Mouse (Mus musculus): Measurements from ENCODE around the gene Tmem178b.

Gene Tmem178b

DNA sequence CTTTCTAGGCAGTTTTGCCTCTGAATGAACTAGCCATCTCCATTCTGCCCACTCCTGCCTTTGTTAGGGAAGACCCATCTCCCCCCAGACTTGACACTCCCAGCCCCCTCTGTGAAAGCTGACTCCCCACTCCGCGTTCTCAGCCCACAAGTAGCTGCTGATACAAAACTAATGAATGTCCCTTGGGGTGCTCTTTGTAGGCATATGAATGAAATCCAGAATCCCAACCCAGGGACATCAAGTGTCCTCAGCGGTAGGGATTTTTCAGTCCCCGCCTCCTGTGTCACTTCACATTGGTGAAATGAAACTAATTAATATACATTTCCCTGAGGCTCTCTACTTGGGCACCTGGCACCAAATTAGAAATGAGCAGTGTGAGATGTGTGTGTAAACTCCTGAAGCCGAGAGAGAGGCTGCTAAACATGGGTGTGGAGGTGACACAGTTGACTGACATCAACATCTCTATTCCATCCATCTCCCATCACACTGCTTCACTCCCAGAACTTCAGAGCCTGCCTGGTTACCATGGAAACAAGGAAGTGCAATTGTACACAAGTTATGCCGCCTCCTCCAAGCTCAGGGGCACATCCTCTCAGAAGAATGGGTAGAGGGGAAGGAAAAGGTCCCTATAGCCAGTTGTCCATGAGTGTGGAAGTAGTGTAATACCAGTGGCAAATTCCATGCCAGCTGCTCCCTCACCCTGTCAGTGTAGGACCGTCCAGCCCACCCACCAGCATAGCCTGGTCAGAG is 142.8 kb downstream of the Tmem178b start:
- DNase-seq (ENCODE audit: low read depth, low spot score): no peak

DNA sequence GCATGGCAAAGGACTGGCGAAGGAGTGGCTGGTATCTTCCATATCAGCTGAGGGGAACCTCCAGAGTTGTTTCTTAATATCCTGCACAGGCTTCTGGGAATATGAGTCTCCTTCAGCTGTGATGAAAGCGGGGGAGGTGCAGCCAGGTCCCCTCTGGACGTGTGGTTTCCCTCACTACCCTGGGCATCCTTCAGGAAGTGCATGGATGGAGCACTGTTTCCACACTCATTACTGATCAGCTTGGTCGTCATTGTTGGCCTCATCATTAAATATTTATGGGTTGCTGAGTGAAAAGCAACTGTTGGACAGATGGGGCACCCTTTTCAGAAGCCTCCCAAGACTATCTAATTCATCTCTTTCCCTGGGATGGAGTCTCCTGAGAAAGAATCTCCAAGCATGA is 146.3 kb downstream of the Tmem178b start:
- DNase-seq (ENCODE audit: low read depth, low spot score): no peak

DNA sequence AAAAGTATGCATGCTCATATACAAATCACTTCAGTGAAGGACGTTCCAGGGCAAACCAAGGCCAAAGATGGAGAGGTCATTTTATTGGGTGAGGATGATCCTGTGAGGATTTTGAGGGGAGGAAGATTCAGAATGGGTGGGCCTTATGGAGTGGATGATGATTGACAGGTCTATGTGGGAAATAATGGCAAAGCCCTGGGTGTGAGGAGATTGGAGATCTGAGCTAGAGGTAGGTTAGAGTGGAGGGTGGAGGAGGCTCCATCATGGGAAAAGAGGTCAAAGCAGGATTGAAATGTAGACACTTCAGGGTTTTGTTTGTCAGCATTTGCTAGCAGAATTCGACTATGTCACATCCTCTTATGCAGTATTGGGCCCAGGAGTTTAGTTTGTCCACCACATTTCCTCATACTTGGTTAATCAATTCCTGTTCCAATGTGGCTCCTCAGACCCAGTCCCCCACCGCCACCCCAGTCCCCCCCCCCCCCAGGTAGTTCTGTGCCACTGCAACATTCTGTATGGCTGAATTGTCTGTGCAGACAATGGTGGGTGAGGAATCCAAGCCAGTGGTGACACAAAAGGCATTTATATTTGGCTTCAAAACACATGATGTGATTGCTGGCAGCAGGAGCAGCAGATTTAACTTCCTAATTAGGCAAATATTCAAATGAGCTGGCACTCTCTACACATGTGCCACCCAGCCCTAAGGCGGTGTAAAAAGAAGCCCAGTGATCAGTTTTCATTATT is 150.7 kb downstream of the Tmem178b start:
- DNase-seq (ENCODE audit: low read depth, low spot score): no peak

DNA sequence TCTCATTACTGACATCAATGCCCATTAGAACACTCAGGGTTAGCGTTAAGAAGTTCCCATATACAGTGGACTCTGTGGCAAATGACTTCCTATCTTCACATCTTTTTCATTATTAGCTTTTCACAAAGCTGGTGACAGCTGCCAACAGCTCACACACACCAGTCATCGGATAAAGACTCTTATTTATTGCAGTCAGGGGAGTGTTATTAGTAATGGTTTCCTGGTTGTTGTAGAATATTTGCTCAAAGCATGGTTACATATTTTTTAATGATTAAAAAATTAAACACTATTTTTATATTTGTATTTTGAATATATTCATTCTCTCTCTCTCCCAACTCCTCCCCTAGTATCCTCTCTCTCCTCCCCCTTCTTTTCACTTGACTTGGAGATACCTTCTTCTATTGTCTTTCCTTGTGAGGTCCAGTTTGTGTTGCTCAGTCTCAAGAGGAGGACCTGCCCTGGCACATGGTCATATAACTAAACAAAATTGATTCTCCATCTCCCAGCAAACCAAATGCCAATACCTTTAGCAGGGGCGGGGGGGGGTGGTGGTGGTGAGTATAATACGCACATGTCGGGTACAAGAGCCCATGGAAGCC is 151.4 kb downstream of the Tmem178b start:
- DNase-seq (ENCODE audit: low read depth, low spot score): no peak

DNA sequence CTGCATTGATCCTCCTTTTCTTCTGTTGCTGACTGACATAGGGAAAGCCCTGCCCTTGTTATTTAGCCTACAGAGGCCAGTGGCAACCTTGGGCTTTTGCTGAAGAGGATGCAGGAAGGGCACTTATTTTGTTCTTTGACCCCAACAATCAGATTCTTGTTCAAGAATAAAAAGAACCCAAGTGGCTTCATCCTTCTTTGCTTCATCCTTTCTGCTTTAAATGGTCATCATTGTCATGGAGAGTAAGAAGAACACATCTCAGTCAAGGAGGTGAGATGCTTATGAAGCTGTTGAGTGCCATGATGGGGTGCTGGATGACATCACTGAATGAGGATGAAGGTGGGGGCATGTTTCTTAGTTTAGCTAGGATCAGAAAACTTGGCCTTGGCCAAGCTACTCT is 159.8 kb downstream of the Tmem178b start:
- DNase-seq (ENCODE audit: low read depth, low spot score): no peak

DNA sequence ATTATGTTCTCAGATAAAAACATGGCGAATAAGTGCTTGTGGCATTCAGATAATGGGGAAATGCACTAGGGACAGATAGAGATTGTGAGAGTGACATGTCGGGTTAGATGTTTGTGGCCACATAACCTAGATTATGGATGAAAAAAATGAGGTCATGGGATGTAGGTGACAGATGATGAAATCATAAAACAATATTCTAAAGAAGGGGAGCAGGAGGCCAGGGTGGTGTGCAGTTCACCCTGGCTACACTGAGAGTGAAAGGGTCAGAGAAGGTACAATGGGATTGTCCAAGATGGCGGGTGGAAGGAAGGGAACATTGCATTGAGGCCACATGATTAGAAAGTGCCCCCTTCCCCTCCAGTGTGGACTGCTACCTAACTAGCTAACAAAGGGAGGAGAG is 160.9 kb downstream of the Tmem178b start:
- DNase-seq (ENCODE audit: low read depth, low spot score): no peak

DNA sequence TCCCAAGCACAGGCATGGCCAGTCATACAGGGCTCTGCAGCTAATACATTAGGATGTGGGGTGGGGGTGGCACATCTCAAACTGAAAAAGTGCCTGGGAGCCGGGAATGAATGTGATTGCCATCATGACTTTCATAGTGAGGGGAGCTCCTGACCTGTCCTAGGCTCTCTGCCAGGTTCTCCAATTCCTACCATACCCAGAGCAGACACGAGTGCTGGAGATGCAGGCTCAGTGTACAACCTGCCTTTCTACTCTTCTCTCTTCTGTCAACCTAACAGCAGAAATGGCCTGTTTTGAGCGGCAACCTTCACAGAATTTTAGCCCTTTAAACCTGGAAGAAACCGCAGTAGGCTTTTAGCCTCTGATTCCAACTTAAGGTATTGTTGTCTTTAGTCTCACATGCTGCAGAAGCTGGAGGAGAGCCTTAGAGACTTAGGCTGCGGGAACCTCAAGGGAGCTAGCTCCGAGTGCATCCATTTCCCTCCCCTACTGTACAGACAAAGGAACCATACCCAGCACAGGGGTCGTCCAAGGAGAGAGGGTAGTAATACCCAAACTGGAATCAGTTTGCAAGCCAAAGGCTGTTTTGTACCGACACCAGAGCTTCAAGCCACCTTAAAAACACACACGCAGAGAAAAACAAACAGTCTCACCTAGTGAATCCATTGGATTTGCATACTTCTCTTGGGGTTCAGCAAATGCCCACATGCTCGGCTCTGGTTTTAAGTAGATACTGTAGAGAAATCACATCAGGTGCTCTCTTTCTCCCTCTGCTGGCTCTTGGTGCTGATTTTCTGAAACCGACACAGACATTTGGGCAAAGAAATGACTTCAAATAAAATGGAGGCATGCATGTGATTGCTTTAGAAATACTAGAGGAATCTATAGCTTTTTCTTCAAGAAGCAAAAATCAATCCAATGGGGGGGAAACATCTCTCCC is 176.2 kb downstream of the Tmem178b start:
- no peak for DNase-seq (ENCODE audit: low read depth, low spot score)

DNA sequence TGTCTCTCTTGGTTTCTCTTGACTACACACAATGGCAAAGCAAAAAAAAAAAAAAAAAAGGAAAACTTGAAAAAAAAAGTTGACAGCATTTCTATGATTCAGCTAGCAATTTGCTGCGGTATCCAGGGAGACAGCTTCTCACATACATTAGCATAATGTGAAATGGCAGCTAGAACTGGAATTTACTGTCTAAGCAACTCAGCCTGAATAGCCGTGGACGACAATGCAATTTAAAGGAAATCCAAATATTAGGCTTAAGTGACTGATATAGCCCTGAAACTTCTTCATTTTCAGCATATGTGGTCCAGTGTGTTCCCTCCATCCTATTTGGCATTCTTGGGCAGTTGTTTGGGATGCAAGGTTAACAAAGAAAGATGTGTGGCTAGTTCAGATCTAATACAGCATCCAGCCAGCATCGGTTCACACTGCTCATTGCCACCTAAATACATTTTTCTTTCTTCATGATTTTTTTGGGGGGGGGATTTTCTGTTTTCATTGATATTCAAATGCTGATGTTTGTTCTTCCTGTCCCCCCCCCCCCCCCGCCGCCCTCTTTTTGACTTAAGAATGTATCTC is 176.9 kb downstream of the Tmem178b start:
- DNase-seq (ENCODE audit: low read depth, low spot score): no peak

DNA sequence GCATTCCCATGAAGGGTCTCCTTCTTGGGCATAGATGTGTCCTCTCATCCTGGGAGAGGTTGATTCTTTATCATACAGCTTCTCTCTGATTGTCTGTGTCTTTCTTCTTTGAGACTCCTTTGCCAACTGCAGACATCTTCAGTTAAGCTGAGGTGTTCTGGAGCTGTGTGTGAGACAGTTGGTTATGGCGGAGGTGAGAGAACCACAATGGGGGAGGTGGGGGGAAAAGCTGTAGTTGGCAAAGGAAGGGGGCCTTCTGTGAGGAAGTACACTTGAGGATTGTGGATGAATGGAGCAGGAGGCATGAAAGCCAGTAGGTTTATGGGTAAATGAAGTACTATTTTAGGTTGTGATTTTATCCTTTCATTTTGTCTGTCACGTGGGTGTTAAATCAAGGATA is 178.6 kb downstream of the Tmem178b start:
- no peak for DNase-seq (ENCODE audit: low read depth, low spot score)

DNA sequence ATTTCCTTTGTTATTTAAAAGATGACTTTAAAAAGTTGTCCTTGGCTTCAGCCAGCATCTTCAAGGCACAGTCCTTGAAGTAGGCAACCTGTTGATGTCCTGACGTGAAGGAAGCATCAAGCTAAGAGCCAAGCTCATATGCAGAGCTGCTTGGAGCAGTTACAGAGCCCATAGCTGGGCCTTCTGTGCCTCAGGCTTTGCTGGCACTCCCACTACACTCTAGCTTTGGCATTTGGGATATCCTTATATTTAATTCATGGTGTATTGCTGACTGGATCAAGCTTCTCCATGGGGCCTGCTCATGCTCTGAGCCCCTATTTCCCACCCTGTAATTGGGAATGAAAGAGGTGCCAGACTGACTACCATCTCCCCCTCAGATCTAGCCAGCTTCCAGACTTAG is 179.5 kb downstream of the Tmem178b start:
- no peak for DNase-seq (ENCODE audit: low read depth, low spot score)

DNA sequence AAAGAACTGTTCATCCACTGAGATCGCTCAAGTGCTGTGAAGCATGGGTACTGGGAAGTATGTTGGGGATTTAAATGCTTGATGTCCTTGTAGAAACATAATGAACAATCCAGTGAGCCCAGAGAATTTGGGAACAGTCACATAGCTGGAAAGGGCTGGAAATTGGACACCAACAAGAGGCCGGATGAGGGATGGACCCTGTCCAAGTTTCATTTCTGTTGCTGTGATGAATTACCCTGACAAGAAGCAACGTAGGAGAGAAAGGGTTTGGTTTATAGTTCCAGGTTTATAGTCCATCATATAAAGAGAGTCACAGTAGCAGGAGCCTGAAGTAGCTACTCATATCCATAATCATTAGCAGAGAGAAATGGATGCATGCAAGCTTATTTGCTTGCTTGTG is 186.4 kb downstream of the Tmem178b start:
- no peak for DNase-seq (ENCODE audit: low read depth, low spot score)

DNA sequence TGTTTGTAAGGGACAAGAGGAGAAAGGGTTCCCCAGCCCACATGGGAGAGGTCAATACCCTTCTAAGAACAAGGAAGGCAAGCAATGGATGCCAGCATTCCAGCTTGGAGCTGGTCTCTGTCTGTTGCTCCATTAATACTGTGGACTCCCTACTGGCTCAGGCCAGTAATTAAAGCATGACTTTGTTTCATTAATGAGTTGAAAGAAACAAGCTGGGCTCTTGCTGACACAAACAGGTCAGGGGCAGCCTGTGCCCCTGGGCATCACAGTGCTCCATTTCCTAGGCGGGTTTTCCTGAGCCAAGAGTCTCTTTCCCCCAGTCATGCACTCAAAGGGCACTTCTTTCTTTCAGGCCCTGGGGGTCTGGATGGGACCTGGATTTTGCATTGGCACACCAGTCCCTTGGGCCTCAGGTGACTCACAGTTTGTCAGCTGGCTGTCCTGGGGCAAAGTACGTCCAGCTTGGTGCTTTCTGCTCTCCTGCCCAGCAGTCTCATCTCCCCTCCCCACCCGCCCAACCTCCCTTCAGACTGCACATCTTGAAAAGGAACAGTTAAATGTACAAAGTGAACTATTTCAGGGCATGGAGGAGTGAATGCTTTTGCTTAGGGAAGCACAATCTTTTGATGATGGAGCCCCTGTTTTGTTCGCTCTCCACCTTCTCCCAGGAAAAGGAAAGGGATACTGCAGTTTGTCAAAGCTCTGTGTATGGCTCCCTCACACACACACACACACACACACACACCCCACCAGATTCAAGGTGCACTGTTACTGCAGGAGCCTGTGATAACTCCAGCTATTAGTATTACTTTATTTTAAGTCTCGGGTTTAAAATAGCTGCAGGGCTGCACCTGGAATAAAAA is 188.5 kb downstream of the Tmem178b start:
- DNase-seq (ENCODE audit: low read depth, low spot score): no peak

DNA sequence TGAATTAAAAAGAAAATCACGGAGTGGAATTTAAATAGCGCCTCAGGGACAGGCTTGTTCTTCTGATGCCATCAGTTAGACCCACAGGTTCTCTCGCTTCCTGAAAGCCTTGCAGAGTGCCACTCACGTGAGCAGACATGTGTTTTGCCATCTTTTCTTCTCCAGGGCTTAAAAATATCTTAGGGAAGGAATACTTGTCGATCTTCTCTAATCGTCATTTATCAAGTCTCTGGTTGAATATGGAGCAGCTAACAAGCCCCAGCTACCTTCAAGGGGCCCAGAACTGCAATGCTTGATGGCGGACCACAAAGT is 189.1 kb downstream of the Tmem178b start:
- DNase-seq (ENCODE audit: low read depth, low spot score): no peak

DNA sequence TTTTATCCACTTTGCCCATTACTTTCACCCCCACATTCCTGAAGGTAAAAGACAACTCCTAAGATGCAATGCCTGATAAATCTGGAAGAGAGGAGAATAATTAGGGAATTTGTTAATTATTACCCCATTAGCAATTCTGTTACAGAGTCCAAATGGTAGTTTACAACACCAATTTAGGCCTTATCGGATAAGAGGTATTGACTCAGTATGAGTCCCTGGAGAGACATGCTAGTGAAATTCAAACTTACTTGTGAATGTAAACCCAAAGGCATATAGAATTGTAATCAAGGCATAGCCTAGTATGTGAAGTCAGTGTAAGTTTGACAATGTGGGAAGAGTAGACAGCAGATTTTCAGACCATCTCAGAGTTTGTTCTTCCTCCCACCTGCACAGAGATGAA is 190.4 kb downstream of the Tmem178b start:
- no peak for DNase-seq (ENCODE audit: low read depth, low spot score)

DNA sequence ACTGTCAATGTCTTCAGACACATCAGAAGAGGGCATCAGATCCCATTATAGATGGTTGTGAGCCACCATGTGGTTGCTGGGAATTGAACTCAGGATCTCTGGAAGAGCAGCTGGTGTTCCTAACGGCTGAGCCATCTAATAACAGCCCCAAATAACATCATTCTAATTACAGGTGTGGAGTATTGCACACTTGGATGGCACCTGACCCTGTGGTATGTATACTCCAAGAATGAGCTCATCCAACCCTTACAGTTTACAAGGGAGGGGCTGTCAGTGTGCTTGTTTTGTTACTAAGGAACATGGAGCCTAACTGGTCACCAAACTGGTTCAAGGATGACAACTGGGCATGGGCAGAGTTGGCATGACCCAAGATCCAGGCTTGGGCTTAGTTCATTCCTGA is 190.8 kb downstream of the Tmem178b start:
- DNase-seq (ENCODE audit: low read depth, low spot score): no peak

DNA sequence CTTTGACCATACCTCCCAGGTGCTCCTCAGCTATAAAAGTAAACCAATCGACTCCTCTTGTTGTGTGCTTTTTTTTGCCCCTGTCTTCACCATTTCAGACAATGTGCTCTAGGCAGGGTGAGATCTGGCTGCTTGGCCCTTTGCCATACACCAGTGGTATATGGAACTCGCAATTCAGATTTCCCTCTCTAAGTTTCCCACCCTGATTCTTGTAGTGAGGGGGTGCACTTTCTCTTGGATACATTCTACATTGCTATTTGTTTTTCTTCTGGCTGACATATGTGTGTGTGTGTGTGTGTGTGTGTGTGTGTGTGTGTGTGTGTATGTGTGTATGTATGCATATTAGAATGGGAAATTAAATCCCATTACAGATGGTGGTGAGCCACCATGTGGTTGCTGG is 191.3 kb downstream of the Tmem178b start:
- no peak for DNase-seq (ENCODE audit: low read depth, low spot score)

DNA sequence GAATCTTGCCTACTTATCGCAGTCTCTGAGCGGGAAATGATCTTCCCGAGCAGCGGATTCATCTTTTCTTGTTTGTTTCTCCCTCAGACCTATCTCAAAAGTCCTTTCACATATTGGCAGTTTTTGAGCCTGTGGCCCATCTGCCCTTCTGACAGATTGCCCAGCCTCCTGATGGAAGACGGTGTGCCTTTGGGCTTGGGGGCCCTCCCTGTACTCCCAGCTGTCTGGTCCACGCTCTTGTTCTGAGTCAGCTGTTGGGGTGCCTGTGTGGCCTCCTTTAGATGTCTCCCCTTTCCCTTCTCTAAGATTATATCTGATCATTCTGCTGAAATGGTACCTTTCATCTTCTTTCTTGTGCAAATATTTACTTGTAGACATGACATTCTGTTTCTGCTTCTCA is 195.4 kb downstream of the Tmem178b start:
- DNase-seq (ENCODE audit: low read depth, low spot score): no peak

DNA sequence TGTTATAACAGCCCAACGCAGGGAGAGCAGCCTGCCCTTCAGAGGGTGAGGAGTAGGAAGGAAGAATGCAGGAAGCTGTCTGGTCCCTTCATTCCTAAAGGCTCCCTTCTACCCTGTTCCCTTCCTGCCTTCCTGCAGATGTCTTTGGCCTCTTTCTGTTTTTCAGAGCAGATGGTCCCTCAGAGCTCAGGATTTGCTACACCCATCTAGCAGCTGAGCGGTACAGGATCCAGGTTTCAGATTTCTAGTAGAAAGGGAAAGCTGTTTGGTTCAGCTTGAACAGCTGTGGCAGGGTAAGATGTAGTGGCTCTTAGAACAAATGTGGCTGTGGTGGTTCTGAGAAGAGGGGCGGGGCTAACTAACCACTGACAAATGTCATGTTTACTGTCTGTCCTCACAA is 197.9 kb downstream of the Tmem178b start:
- DNase-seq (ENCODE audit: low read depth, low spot score): no peak

DNA sequence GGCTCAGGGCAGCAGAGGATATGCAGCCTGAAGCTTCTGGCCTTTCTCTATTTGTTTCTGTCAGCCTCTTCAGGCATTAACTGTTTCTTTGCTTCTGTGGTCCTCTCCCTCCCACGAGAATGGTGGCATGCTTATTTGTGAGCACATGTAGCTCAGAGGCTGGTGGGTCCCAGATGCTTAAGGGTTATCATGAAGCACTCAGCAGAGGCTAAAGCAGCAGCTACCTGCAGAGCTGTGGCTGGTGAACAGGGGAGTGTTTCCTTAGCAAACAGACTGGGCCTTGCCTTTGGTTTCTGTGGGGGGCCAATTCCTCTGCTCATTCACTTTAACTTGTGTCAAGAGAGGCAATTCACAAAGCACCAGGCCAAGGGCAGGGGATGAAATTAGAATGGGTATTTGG is 203.0 kb downstream of the Tmem178b start:
- DNase-seq (ENCODE audit: low read depth, low spot score): no peak

DNA sequence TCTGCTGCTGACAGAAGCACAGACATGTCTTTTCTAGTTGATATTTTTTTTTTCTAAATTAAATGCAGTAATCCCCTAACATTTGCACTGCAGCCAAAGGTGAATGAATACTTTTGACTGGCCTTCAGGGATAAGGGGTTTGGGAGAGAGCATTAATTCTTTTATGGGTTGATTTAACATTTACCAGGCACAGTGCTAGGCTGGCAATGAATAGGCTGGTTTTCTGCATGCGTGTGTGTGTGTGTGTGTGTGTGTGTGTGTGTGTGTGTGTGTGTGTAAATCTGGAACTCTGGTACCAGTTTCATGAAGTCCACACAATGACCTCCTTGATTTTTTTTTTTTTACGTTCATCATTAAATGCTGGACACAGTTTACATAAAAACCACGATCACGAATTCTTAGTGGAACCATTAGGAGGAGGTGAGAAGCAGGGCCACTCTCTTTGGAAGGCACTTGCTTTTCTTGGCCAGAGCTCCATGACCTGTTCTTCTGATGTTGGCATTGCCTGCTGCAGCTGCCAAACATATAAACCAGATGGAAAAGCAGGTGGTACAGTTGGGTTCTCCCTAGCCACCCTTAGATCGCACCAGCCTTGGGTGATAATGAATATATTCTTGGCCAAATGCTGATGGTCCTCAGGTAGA is 203.7 kb downstream of the Tmem178b start:
- DNase-seq (ENCODE audit: low read depth, low spot score): no peak
